Mouse (Mus musculus) intestine, embryonic 14.5 days (tissue): Measurements from ENCODE around the gene Tln1. TPM values are rescaled to one million over a fixed set of nuclear protein-coding genes. Genes with fewer than 3 reads are reported as not detected.

Experiments used
- ATAC-seq: fragments of 200-750 bp; cut with Nextera tagmentation; replicated peaks from 2 replicates; pipeline ENCODE4 v1.8.0; 2017; ENCODE audit warnings: low read depth, moderate number of reproducible peaks, moderate TSS enrichment, moderate library complexity; ENCODE audit not compliant: low FRiP score, low TSS enrichment
- DNase-seq: peaks from one replicate; pipeline ENCODE4 v3.0.0-alpha.2; 2018; ENCODE audit warnings: low spot score
- H3K27ac ChIP-seq: fragments of 300-500 bp; sonication (generic); 2 replicates; pipeline ENCODE4 v1.5.1; 2014; ENCODE audit warnings: low read depth, mild to moderate bottlenecking, control low read depth
- H3K27me3 ChIP-seq: fragments of 300-500 bp; sonication (generic); replicated peaks from 2 replicates; pipeline ENCODE4 v1.6.1; 2014; ENCODE audit warnings: low read length, control low read depth; ENCODE audit not compliant: control insufficient read depth, insufficient read depth
- H3K36me3 ChIP-seq: fragments of 300-500 bp; sonication (generic); 2 replicates; pipeline ENCODE4 v1.6.1; 2014; ENCODE audit warnings: low read length, control low read depth; ENCODE audit not compliant: control insufficient read depth, insufficient read depth
- H3K4me1 ChIP-seq: fragments of 300-500 bp; sonication (generic); replicated peaks from 2 replicates; pipeline ENCODE4 v1.6.1; 2014; ENCODE audit warnings: low read length, control low read depth, mixed read lengths; ENCODE audit not compliant: control insufficient read depth, insufficient read depth
- H3K4me2 ChIP-seq: fragments of 300-500 bp; sonication (generic); 2 replicates; pipeline ENCODE4 v1.6.1; 2014; ENCODE audit warnings: low read length
- H3K4me3 ChIP-seq: fragments of 300-500 bp; sonication (generic); 2 replicates; pipeline ENCODE4 v1.5.1; 2014; ENCODE audit warnings: low read depth, low read length, control low read depth, mixed read lengths
- H3K9ac ChIP-seq: fragments of 300-500 bp; sonication (generic); 2 replicates; pipeline ENCODE4 v1.6.1; 2014; ENCODE audit warnings: mild to moderate bottlenecking, low read length
- H3K9me3 ChIP-seq: fragments of 300-500 bp; sonication (generic); 2 replicates; pipeline ENCODE4 v1.6.1; 2016; ENCODE audit warnings: low read length, control low read depth; ENCODE audit not compliant: control insufficient read depth
- WGBS: fragments of 180-500 bp; shearing (Covaris S2); extraction: QIAGEN DNeasy Blood & Tissue Kit; methylation state at CpG from one replicate; pipeline ENCODE4 v1.1.7; 2014; 5-methylcytosine and 5-hydroxymethylcytosine counted together
- polyA plus RNA-seq: library from polyadenylated mRNA; unstranded; fragments of >200 nt; fragmentation: Nextera tagmentation; extraction: Ambion mirVana; gene quantifications from 2 replicates; pipeline ENCODE4 v1.2.1, GENCODE M21; 2014

The Tln1 gene
- polyA plus RNA-seq, 1 experiment from 2014 or later = 69.8 TPM

DNA sequence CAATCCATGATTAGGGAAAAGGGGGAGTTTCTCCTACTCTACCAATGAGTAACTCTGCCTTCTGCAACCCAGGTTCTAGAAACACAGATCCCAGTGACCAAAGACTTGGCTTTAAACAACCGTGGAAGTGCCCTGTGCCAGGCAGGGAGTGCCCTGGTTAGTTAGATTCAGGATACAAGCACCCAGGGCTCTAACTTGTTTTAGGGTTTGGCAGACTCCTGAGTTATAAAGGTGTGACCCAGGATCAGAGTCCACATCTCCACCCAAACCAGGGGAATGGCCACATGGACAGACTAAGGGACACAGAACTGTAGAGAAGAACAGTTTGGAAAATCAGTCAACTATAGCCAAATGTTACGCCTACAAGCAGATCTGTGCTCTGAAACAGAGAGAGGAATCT lies 59.5 kb downstream of the Tln1 start:
- no peaks in the 10 kb centered on the region for H3K9me3 ChIP-seq
- DNase-seq (no peak), ATAC-seq (no peak)
- no peak overlapping the region for H3K9ac ChIP-seq
- H3K4me3 ChIP-seq = no peak overlapping the region
- no peak overlapping the region for H3K4me2 ChIP-seq
- H3K36me3 ChIP-seq = no peaks in the 10 kb centered on the region
- WGBS = 70% methylated on average over 2 of the region's 2 CpGs
- H3K27ac ChIP-seq = no peak overlapping the region
- peaks cover 13% of the 10 kb centered on the region for H3K4me1 ChIP-seq
- no peaks in the 10 kb centered on the region for H3K27me3 ChIP-seq

GRCm38 (mm10) chr4:43499407-43500333 lies 62.8 kb downstream of the Tln1 start, which contains the start of gene Arhgef39:
Arhgef39 (minus strand) TSS chr4:43499695.
- 8% methylated on average over 50 of the region's 50 CpGs for WGBS
- ATAC-seq = peak; percentile 87

GRCm38 (mm10) chr4:43498983-43499382 lies 63.5 kb downstream of the Tln1 start:
- DNase-seq = peak; percentile 69
- Histone ChIP-seq H3K36me3 (peaks cover 18% of the 10 kb centered on the region), H3K4me3 (peak overlapping the region; percentile 71), H3K27ac (peak overlapping the region; percentile 57; the same call in 1 of the 2 replicates), H3K9me3 (no peaks in the 10 kb centered on the region), H3K27me3 (no peaks in the 10 kb centered on the region), H3K4me1 (peaks cover 26% of the 10 kb centered on the region), H3K4me2 (peak overlapping the region; percentile 72), H3K9ac (peak overlapping the region; percentile 77)
- WGBS = 15% methylated on average over 8 of the region's 8 CpGs
- peak; percentile 44; the same call in 1 of the 2 replicates for ATAC-seq

More at GRCm38 (mm10) chr4:43499407-43500333, 62.8 kb downstream of the Tln1 start, which contains the start of gene Arhgef39:
- Histone ChIP-seq H3K9me3 (no peaks in the 10 kb centered on the region), H3K4me2 (peak within 1 kb of the TSS; percentile 72), H3K27ac (peak within 1 kb of the TSS; percentile 57), H3K27me3 (no peaks in the 10 kb centered on the region), H3K4me1 (peaks cover 20% of the 10 kb centered on the region), H3K4me3 (peak within 1 kb of the TSS; percentile 71), H3K36me3 (peaks cover 18% of the 10 kb centered on the region), H3K9ac (peak within 1 kb of the TSS; percentile 77)
- peak; percentile 87 for DNase-seq

DNA sequence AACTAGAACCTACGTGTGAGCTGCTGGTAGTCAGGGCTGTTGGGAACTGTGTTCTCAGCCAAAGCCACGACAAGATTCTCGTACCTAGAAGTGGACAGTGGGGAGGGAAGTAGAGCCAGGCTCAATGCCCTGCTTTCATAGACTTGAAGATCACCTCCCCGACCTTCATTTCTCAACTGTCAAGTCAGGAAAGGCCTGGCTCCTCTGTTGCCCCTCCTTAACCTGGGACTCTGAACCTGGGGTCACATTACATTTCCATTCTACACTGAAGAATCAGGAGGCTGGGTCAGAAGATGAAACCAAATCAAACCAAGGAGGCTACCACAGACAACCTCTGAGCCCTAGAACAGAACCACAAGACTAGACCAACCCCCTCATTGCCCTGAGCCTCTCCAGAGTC lies 64.5 kb downstream of the Tln1 start:
- Histone ChIP-seq H3K36me3 (peaks cover 18% of the 10 kb centered on the region), H3K9ac (peak overlapping the region; percentile 77), H3K27me3 (no peaks in the 10 kb centered on the region), H3K4me1 (peaks cover 26% of the 10 kb centered on the region), H3K4me2 (peak overlapping the region; percentile 72), H3K4me3 (peak overlapping the region; percentile 71), H3K27ac (no peak overlapping the region), H3K9me3 (no peaks in the 10 kb centered on the region)
- no peak for DNase-seq
- WGBS = 54% methylated on average over 4 of the region's 4 CpGs
- ATAC-seq = no peak

- Histone ChIP-seq H3K9me3 (no peaks in the 10 kb centered on the region), H3K27ac (no peak overlapping the region), H3K36me3 (peaks cover 18% of the 10 kb centered on the region), H3K4me1 (peaks cover 26% of the 10 kb centered on the region), H3K4me3 (no peak overlapping the region), H3K4me2 (peak overlapping the region; percentile 72; the same call in 1 of the 2 replicates), H3K9ac (no peak overlapping the region), H3K27me3 (no peaks in the 10 kb centered on the region)
- DNase-seq (no peak), ATAC-seq (no peak)
- WGBS = 95% methylated on average over 8 of the region's 8 CpGs
Measured at GRCm38 (mm10) chr4:43497405-43497804, 65.1 kb downstream of the Tln1 start.

DNA sequence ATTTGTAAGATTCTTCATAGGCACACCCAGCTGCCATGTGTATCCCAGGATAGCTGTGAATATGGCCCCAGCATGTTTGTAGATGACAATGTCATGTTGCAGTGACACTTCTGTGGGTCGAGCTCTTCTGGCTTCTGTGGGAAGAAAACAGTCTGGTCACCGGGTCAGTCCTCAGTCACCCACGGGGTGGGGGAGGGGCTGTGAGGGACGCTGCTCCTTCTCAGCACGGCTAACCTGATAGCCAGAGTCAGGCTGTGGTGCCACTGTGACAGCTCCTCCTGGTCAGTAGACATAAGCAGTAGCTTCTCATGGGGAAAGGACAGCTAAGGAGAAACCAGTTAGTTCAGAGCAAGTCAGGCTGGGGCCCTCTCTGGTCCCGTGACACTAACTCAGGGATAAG lies 65.9 kb downstream of the Tln1 start:
- no peak for ATAC-seq
- Histone ChIP-seq H3K4me3 (no peak overlapping the region), H3K9ac (no peak overlapping the region), H3K9me3 (no peaks in the 10 kb centered on the region), H3K4me2 (no peak overlapping the region), H3K27me3 (no peaks in the 10 kb centered on the region), H3K4me1 (peaks cover 26% of the 10 kb centered on the region), H3K36me3 (peaks cover 18% of the 10 kb centered on the region), H3K27ac (no peak overlapping the region)
- WGBS = 72% methylated on average over 6 of the region's 6 CpGs
- DNase-seq = no peak

GRCm38 (mm10) chr4:43493846-43494240 lies 68.6 kb downstream of the Tln1 start:
- H3K27me3 ChIP-seq = no peaks in the 10 kb centered on the region
- peak overlapping the region; percentile 87 for H3K27ac ChIP-seq
- H3K36me3 ChIP-seq = peaks cover 18% of the 10 kb centered on the region
- no peak for ATAC-seq
- H3K4me2 ChIP-seq = peak overlapping the region; percentile 61
- 2% methylated on average over 9 of the region's 9 CpGs for WGBS
- no peaks in the 10 kb centered on the region for H3K9me3 ChIP-seq
- H3K4me3 ChIP-seq = peak overlapping the region; percentile 65
- H3K4me1 ChIP-seq = peaks cover 26% of the 10 kb centered on the region
- H3K9ac ChIP-seq = peak overlapping the region; percentile 62
- peak; percentile 65 for DNase-seq

GRCm38 (mm10) chr4:43493186-43493845 lies 69.2 kb downstream of the Tln1 start:
- Histone ChIP-seq H3K9ac (peak overlapping the region; percentile 62), H3K27me3 (no peaks in the 10 kb centered on the region), H3K4me1 (peaks cover 21% of the 10 kb centered on the region), H3K9me3 (no peaks in the 10 kb centered on the region), H3K36me3 (peaks cover 18% of the 10 kb centered on the region), H3K4me2 (peak overlapping the region; percentile 61), H3K4me3 (peak overlapping the region; percentile 65), H3K27ac (peak overlapping the region; percentile 87)
- peak; percentile 87 for ATAC-seq
- peak; percentile 99 for DNase-seq
- WGBS = under 1% methylated on average over 47 of the region's 47 CpGs
